Mouse (Mus musculus) lung, embryonic 14.5 days (tissue): ENCODE measurements around the gene Rasgef1b. TPM values are rescaled to one million over a fixed set of nuclear protein-coding genes. Genes with fewer than 3 reads are reported as not detected.

Experiments used
- ATAC-seq: fragments of 200-750 bp; cut with Nextera tagmentation; 2 replicates; pipeline ENCODE4 v1.8.0; 2017; ENCODE audit warnings: mild to moderate bottlenecking, moderate TSS enrichment, moderate library complexity; ENCODE audit not compliant: insufficient read depth
- DNase-seq: peaks from one replicate; pipeline ENCODE4 v3.0.0-alpha.2; 2015
- H3K27ac ChIP-seq: fragments of 300-500 bp; sonication (generic); 2 replicates; pipeline ENCODE4 v1.5.1; 2014; ENCODE audit warnings: low read depth, mild to moderate bottlenecking, moderate library complexity
- H3K27me3 ChIP-seq: fragments of 300-500 bp; sonication (generic); 2 replicates; pipeline ENCODE4 v1.6.1; 2014; ENCODE audit warnings: low read length, control low read depth; ENCODE audit not compliant: insufficient read depth
- H3K36me3 ChIP-seq: fragments of 300-500 bp; sonication (generic); 2 replicates; pipeline ENCODE4 v1.6.1; 2014; ENCODE audit warnings: control low read depth; ENCODE audit not compliant: insufficient read depth
- H3K4me1 ChIP-seq: fragments of 300-500 bp; sonication (generic); 2 replicates; pipeline ENCODE4 v1.6.1; 2014; ENCODE audit warnings: antibody characterized with exemption, control low read depth; ENCODE audit not compliant: insufficient read depth
- H3K4me2 ChIP-seq: fragments of 300-500 bp; sonication (generic); 2 replicates; pipeline ENCODE4 v1.6.1; 2014; ENCODE audit warnings: mild to moderate bottlenecking
- H3K4me3 ChIP-seq: fragments of 300-500 bp; sonication (generic); 2 replicates; pipeline ENCODE4 v1.5.1; 2014; ENCODE audit warnings: low read depth, low read length
- H3K9ac ChIP-seq: fragments of 300-500 bp; sonication (generic); 2 replicates; pipeline ENCODE4 v1.6.1; 2014
- H3K9me3 ChIP-seq: fragments of 300-500 bp; sonication (generic); 2 replicates; pipeline ENCODE4 v1.6.1; 2016; ENCODE audit warnings: low read depth, low read length, control low read depth
- CTCF ChIP-seq: IDR thresholded peaks from 2 replicates; pipeline ENCODE4 v1.5.1; 2016; ENCODE audit warnings: antibody characterized with exemption, low read depth
- WGBS: fragments of 180-500 bp; shearing (Covaris S2); extraction: QIAGEN DNeasy Blood & Tissue Kit; methylation state at CpG from one replicate; pipeline ENCODE4 v1.1.7; 2014; 5-methylcytosine and 5-hydroxymethylcytosine counted together
- polyA plus RNA-seq: library from polyadenylated mRNA; unstranded; fragments of >200 nt; fragmentation: Nextera tagmentation; extraction: Ambion mirVana; gene quantifications from 2 replicates; pipeline ENCODE4 v1.2.1, GENCODE M21; 2014

Gene Rasgef1b
- polyA plus RNA-seq, 1 experiment from 2014 or later, result 15.9 TPM

DNA sequence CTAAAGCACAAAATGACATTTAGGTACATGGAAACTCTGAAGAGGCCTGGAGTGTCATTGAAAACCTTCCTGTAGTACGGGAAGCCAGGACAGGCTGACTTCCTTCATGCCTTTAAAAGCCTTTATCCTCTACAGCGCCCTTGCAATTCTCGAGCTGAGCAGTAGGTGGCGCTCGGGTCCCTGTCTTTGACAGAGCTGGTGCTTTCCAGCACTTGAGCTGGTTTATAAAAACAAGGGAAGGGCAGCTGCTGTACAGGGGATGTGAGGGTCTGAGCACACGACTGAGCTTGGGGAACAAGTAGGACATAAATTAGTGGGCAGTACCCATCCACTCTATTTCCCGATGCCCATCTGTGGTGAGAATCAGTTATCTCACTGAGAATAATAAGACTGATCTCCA is 480.4 kb downstream of the Rasgef1b start:
- no peaks in the 10 kb centered on the region for H3K36me3 ChIP-seq
- H3K27me3 ChIP-seq, result no peaks in the 10 kb centered on the region
- no peak overlapping the region for H3K9ac ChIP-seq
- 0 out of 2 replicates have a peak, but pooled peaks cover 7% of the 10 kb centered on the region for H3K4me1 ChIP-seq
- peak; percentile 99 for TF ChIP-seq CTCF
- peak; percentile 100 for DNase-seq
- whole genome bisulfite sequencing, result 3% methylated on average over 7 of the region's 7 CpGs
- no peak overlapping the region for H3K27ac ChIP-seq
- H3K9me3 ChIP-seq, result no peaks in the 10 kb centered on the region
- peak; percentile 30; the same call in 1 of the 2 replicates for ATAC-seq
- H3K4me3 ChIP-seq, result no peak overlapping the region
- no peak overlapping the region for H3K4me2 ChIP-seq

DNA sequence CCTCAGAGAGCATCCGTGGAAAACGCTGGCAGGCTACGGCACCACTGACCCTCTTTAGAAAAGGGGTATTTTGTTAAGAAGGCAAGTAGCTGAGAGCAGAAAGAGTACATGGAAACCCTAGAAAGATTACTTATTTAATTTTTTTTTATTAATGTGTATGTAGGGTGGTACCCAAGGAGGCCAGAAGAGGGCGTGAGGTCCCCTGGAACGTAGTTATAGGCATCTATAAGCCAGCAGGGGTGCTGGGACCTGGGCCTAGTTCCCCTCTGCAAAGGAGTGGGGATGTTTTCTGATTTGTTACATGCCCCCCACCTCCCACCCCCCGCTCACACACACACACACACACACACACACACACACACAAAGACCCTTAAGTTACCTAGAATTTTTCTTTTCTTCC is 480.9 kb downstream of the Rasgef1b start:
- Histone ChIP-seq H3K4me1 (peaks cover 7% of the 10 kb centered on the region; the same call in 1 of the 2 replicates), H3K27ac (no peak overlapping the region), H3K27me3 (no peaks in the 10 kb centered on the region), H3K4me3 (no peak overlapping the region), H3K4me2 (no peak overlapping the region), H3K9ac (no peak overlapping the region), H3K9me3 (no peaks in the 10 kb centered on the region), H3K36me3 (no peaks in the 10 kb centered on the region; the same call in 1 of the 2 replicates)
- WGBS, result 88% methylated on average over 6 of the region's 6 CpGs
- no peak for DNase-seq
- no peak for ATAC-seq
- peak; percentile 28; the same call in 1 of the 2 replicates for TF ChIP-seq CTCF

DNA sequence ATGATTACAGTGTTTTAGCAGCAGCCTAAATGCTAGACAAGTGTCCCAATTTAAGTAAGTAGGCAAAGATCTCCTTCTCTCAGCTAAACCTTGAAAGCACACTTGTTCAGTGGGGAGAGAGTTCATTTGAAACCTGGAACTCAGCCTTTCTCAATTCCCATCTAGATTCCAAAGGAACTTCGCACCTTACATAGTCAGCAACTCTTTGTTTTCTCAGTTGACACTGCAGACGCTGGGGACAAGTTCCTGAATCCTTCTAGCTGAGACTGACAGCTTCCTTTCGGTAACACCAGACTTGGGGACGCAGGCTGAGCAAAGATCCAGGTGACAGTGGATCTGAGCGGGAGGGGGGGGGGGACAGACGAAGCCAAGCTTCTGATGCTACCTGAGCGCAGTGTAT is 481.4 kb downstream of the Rasgef1b start:
- H3K9ac ChIP-seq, result no peak overlapping the region

DNA sequence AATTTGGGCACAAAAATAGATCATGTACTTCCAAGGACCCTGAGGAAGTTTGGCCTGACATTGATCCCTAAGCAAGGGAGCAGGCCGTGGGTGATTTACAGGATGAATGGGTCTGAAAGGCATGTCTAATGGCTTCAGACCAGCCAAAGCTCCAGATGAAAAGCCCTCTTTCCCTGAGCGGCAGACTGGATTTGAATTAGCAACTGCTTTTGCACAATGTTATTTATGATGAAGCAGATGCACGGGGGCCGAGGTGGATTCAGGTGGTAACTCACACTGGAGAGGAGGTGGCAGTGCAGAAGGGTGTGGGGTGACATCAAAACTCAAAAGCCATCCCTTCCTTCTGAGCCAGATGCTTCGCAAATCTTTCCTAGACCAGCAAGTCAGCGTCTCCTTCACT is 481.9 kb downstream of the Rasgef1b start:
- WGBS, result 74% methylated on average over 6 of the region's 6 CpGs
- H3K4me2 ChIP-seq, result no peak overlapping the region
- peaks cover 15% of the 10 kb centered on the region for H3K4me1 ChIP-seq

More for the DNA sequence above, 481.4 kb downstream of the Rasgef1b start:
- ATAC-seq (no peak), DNase-seq (no peak)
- no peak for TF ChIP-seq CTCF
- H3K27ac ChIP-seq, result no peak overlapping the region
- no peak overlapping the region for H3K4me3 ChIP-seq
- WGBS, result 72% methylated on average over 7 of the region's 7 CpGs
- H3K4me1 ChIP-seq, result peaks cover 12% of the 10 kb centered on the region
- H3K27me3 ChIP-seq, result no peaks in the 10 kb centered on the region
- H3K36me3 ChIP-seq, result peaks cover 4% of the 10 kb centered on the region; the same call in 1 of the 2 replicates
- no peaks in the 10 kb centered on the region for H3K9me3 ChIP-seq
- H3K4me2 ChIP-seq, result no peak overlapping the region

DNA sequence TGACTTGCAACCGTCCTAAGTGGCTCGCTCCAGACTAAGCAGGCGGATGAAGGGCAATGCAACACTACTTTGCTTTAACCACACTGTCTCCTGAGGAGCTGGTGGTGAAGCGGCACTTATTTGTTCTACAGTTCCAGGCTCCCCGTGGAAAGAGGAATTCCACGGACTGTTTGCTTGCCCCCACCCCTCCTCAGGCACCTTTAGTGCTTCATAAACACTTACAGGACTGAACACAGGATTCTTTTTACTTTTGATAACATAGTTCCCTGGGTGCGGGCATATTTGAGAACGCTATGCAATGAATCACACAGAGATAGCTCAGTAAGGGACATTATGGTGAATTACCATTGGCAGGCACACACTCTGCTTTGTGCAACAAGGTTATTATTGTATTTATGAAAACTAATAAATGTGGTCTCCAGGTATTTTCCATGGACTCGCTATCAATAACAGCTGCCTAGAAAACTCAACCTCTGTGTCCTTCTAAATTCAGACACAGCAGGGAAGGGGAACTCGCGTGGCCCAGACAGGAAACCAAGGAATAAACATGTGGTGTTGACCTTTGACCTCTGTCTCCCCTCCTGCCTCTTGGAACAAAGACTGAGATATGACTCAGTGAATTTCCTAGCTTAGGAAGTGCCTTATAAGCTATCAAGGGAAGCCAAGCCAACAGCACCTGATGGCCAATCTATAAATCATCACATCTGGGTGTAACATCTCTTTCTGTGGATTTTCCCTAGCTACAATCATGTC is 486.7 kb downstream of the Rasgef1b start:
- TF ChIP-seq CTCF, result no peak
- Histone ChIP-seq H3K4me2 (no peak overlapping the region), H3K9ac (no peak overlapping the region), H3K4me1 (peaks cover 8% of the 10 kb centered on the region), H3K27me3 (no peaks in the 10 kb centered on the region), H3K9me3 (no peaks in the 10 kb centered on the region), H3K27ac (peak overlapping the region; percentile 33; the same call in 1 of the 2 replicates), H3K36me3 (peaks cover 35% of the 10 kb centered on the region; the same call in 1 of the 2 replicates), H3K4me3 (no peak overlapping the region)
- 53% methylated on average over 11 of the region's 11 CpGs for WGBS
- ATAC-seq, result peak; percentile 40; the same call in 1 of the 2 replicates
- DNase-seq, result no peak

More for the DNA sequence above, 481.9 kb downstream of the Rasgef1b start:
- Histone ChIP-seq H3K4me3 (no peak overlapping the region), H3K36me3 (peaks cover 6% of the 10 kb centered on the region; the same call in 1 of the 2 replicates), H3K27me3 (no peaks in the 10 kb centered on the region), H3K9ac (no peak overlapping the region), H3K9me3 (no peaks in the 10 kb centered on the region), H3K27ac (no peak overlapping the region)
- no peak for DNase-seq
- no peak for TF ChIP-seq CTCF
- no peak for ATAC-seq

DNA sequence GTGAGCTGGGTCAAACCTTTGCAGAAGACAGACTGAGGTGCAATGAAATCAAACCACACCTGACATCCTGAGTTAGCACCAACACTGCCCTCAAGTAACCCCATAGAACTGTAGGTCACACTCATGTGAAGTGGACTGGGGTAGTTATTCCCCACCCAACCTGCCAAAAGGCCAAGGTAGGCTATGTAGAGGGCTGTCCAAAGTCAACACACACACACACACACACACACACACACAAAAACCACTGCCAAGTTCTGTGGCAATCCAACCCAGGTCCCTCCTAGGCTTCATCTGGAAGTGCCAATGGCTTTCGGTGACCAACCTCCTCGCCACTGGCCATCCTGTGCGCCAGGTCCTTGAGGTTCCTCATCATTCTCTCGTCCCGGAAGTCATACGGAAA is 488.4 kb downstream of the Rasgef1b start:
- Histone ChIP-seq H3K9me3 (no peaks in the 10 kb centered on the region), H3K4me3 (no peak overlapping the region), H3K4me2 (no peak overlapping the region), H3K4me1 (peaks cover 8% of the 10 kb centered on the region), H3K36me3 (peaks cover 39% of the 10 kb centered on the region; the same call in 1 of the 2 replicates), H3K27me3 (no peaks in the 10 kb centered on the region), H3K27ac (no peak overlapping the region), H3K9ac (no peak overlapping the region)
- no peak for TF ChIP-seq CTCF
- no peak for DNase-seq
- 91% methylated on average over 6 of the region's 6 CpGs for WGBS
- no peak for ATAC-seq

DNA sequence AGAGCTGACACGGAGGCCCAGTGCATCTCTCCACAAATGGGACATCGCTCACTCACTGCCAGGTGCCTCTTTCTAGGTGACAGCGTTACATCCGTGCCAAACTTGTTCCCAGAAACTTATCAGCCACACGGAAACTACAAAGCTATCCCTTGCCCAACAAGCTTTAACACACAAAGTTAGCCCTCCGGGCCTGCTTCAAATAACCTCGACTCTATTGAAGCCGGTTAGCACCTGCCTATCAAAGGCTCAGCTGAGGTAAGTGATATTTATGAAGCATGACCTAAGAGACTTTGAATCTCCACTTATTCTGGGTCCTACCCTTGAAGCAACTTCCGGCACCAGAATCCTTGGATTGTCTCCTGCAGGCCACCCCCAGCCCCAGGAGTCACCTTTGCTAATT is 489.2 kb downstream of the Rasgef1b start:
- H3K4me1 ChIP-seq, result peaks cover 8% of the 10 kb centered on the region
- no peak for DNase-seq
- no peak for ATAC-seq
- peaks cover 39% of the 10 kb centered on the region for H3K36me3 ChIP-seq
- no peaks in the 10 kb centered on the region for H3K27me3 ChIP-seq
- H3K9ac ChIP-seq, result no peak overlapping the region
- no peaks in the 10 kb centered on the region for H3K9me3 ChIP-seq
- no peak overlapping the region for H3K4me3 ChIP-seq
- WGBS, result 79% methylated on average over 9 of the region's 9 CpGs
- H3K4me2 ChIP-seq, result no peak overlapping the region
- no peak for TF ChIP-seq CTCF
- no peak overlapping the region for H3K27ac ChIP-seq
